Mouse (Mus musculus) myocyte (in vitro differentiated cells): ENCODE measurements around the gene Zcchc7.

Source experiments
- E2F4 ChIP-seq: IDR thresholded peaks from one replicate; pipeline ENCODE4 v1.6.1; 2011; ENCODE audit warnings: mild to moderate bottlenecking, control low read depth, moderate library complexity; ENCODE audit not compliant: insufficient read depth
- MAX ChIP-seq: IDR thresholded peaks from one replicate; pipeline ENCODE4 v1.6.1; 2011; ENCODE audit warnings: low read depth, mild to moderate bottlenecking, control low read depth
- MYOD1 ChIP-seq, 3 experiments: IDR thresholded peaks; one replicate each; pipeline ENCODE4 v1.6.1; 2011; ENCODE audit warnings: control low read depth in 2 of 3, low read depth in 2 of 3, mild to moderate bottlenecking in 2 of 3, moderate library complexity in 1 of 3; ENCODE audit not compliant: insufficient read length in 2 of 3, control insufficient read depth in 1 of 3
- POLR2A ChIP-seq: IDR thresholded peaks from one replicate; pipeline ENCODE4 v1.6.1; 2011; ENCODE audit warnings: low read depth, mild to moderate bottlenecking, control low read depth, moderate library complexity; ENCODE audit not compliant: insufficient read length

DNA sequence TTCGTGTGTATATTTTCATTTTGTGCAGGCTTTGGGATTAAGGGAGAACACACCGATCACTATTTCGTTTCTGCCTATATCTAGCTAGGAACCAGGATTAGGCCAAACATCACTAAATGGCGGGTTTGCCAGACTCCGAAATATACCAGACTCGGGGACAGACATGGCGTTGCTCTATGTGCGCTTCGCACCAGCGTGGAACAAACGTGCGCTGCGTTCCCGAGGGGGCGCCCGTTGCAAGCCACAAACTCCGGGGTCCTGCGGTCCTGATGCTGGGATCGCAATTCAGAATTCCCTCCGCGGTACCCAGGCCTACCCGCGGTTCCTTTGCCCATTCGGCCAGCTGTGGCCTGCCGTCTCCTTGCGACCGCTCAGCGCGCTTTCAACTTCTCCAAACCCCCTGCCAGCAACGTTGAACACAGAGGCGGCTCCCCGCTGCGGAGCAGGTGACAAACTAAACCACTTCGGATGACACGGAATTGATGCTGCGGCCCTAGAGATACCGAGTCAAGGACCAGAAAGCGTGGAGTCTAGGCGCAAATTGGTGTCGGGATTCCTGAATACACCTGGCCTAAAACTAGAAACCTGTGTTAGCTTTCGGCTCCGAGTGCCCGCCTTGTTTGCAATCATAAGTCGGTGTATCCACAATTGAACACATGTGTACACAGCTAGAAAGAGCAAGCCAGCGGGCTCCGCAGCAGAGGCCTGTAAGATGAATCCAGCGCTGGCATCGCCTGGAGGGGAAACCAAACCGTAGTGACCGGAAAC is 42.7 kb upstream of the Zcchc7 start:
- TF ChIP-seq MAX (no peak), POLR2A (no peak), MYOD1 (IDR thresholded peaks at IDR 0.05; ENCODE audit: control insufficient read depth in 1 of 3, insufficient read length in 2 of 3, low read depth in 2 of 3) (no peak), E2F4 (no peak)
